Mouse (Mus musculus): ENCODE measurements around the gene Ttll5.

GRCm38 (mm10) chr12:85970803-85971202, 146.3 kb downstream of the Ttll5 start:
- no peak for TF ChIP-seq CTCF (IDR thresholded peaks at IDR 0.05; ENCODE audit: low read depth)
- no peak for TF ChIP-seq EP300 (IDR thresholded peaks at IDR 0.05; ENCODE audit: low read depth)

Measured in heart, postnatal 0 days (tissue).